Mouse (Mus musculus) liver, postnatal 0 days (tissue): ENCODE data around the gene Vps33b. TPM values are rescaled to one million over a fixed set of nuclear protein-coding genes. Genes with fewer than 3 reads are reported as not detected.
A peak's percentile ranks its signal among the peaks of the same experiment; 100 is the strongest.

ENCODE experiments used
- ATAC-seq: fragments of 200-750 bp; cut with Nextera tagmentation; 2 replicates; pipeline ENCODE4 v1.8.0; 2017; ENCODE audit warnings: mild to moderate bottlenecking, moderate library complexity
- DNase-seq: peaks from one replicate; pipeline ENCODE4 v3.0.0-alpha.2; 2016
- H3K27ac ChIP-seq: fragments of 300-500 bp; sonication (generic); 2 replicates; pipeline ENCODE4 v1.5.1; 2014; ENCODE audit warnings: antibody characterized with exemption, moderate library complexity, mild to moderate bottlenecking, low read depth
- H3K27me3 ChIP-seq: fragments of 300-500 bp; sonication (generic); 2 replicates; pipeline ENCODE4 v1.6.1; 2014; ENCODE audit warnings: low read length, control low read depth, mixed read lengths; ENCODE audit not compliant: insufficient read depth
- H3K36me3 ChIP-seq: fragments of 300-500 bp; sonication (generic); replicated peaks from 2 replicates; pipeline ENCODE4 v1.6.1; 2014; ENCODE audit warnings: mild to moderate bottlenecking, control low read depth, low read length, moderate library complexity, mixed read lengths; ENCODE audit not compliant: insufficient read depth
- H3K4me1 ChIP-seq: fragments of 300-500 bp; sonication (generic); 2 replicates; pipeline ENCODE4 v1.6.1; 2014; ENCODE audit warnings: antibody characterized with exemption, mild to moderate bottlenecking, control low read depth; ENCODE audit not compliant: insufficient read depth
- H3K4me2 ChIP-seq: fragments of 300-500 bp; sonication (generic); 2 replicates; pipeline ENCODE4 v1.6.1; 2014; ENCODE audit warnings: low read depth, mild to moderate bottlenecking, low read length, moderate library complexity, mixed read lengths
- H3K4me3 ChIP-seq: fragments of 300-500 bp; sonication (generic); 2 replicates; pipeline ENCODE4 v1.5.1; 2014; ENCODE audit warnings: low read depth, low read length
- H3K9ac ChIP-seq: fragments of 300-500 bp; sonication (generic); replicated peaks from 2 replicates; pipeline ENCODE4 v1.6.1; 2014; ENCODE audit warnings: mild to moderate bottlenecking, moderate library complexity
- H3K9me3 ChIP-seq: fragments of 300-500 bp; sonication (generic); 2 replicates; pipeline ENCODE4 v1.6.1; 2016; ENCODE audit warnings: mild to moderate bottlenecking, control low read depth, low read length, mixed read lengths
- CTCF ChIP-seq: sonication (generic); IDR thresholded peaks from 2 replicates; pipeline ENCODE4 v1.5.1; 2016; ENCODE audit warnings: antibody characterized with exemption, low read depth
- EP300 ChIP-seq: IDR thresholded peaks from 2 replicates; pipeline ENCODE4 v1.6.1; 2016; ENCODE audit warnings: antibody characterized with exemption, low read depth, mild to moderate bottlenecking
- WGBS: fragments of 180-500 bp; shearing (Covaris S2); extraction: QIAGEN DNeasy Blood & Tissue Kit; methylation state at CpG from one replicate; pipeline ENCODE4 v1.1.7; 2014; ENCODE audit not compliant: insufficient replicate concordance; 5-methylcytosine and 5-hydroxymethylcytosine counted together
- polyA plus RNA-seq: library from polyadenylated mRNA; unstranded; fragments of >200 nt; fragmentation: Nextera tagmentation; extraction: Ambion mirVana; gene quantifications from 2 replicates; pipeline ENCODE4 v1.2.1, GENCODE M21; 2015

Vps33b gene
- polyA plus RNA-seq, 1 experiment from 2014 or later = 2.5 TPM

DNA sequence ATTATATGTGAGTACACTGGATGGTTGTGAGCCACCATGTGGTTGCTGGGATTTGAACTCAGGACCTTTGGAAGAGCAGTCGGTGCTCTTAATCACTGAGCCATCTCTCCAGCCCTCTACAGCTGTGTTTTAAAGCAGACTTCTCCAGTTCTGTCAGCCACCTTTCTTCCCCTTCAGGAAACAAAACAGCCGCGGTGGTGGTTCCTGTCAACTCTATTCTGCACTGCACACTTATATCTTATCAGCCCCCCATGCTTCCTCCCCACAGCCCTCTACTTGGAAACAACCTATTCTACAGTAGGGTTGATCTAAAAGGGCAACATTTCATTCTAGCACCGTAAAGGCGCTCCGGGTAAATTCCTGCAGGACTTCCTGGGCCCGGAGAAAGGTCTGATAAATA is 22.6 kb upstream of the Vps33b start:
- Histone ChIP-seq H3K27ac (no peak overlapping the region), H3K9ac (peak overlapping the region; percentile 73), H3K4me3 (peak overlapping the region; percentile 80), H3K9me3 (no peaks in the 10 kb centered on the region), H3K4me1 (peaks cover 11% of the 10 kb centered on the region), H3K36me3 (no peaks in the 10 kb centered on the region), H3K27me3 (no peaks in the 10 kb centered on the region), H3K4me2 (peak overlapping the region; percentile 93)
- DNase-seq (no peak), ATAC-seq (no peak)
- TF ChIP-seq CTCF = no peak
- TF ChIP-seq EP300 = no peak
- WGBS = 27% methylated on average over 7 of the region's 7 CpGs

DNA sequence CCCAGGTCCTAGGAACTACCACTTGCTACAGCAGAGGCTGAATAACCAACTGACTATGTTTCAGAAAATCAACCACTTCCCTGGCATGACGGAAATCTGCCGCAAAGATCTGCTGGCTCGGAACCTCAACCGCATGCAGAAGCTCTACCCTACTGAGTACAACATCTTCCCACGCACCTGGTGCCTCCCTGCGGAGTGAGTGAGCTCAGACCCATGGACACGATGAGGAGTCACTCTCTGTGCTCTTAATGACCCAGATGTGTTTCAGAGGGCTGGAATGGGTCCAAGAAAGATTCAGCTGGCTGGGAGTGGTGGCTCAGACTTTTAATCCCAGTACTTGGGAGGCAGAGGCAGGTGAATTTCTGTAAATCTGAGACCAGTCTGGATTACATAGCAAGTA is 17.0 kb upstream of the Vps33b start:
- no peaks in the 10 kb centered on the region for H3K4me1 ChIP-seq
- H3K9ac ChIP-seq = no peak overlapping the region
- no peaks in the 10 kb centered on the region for H3K9me3 ChIP-seq
- WGBS = 83% methylated on average over 7 of the region's 7 CpGs
- ATAC-seq (no peak), DNase-seq (no peak)
- H3K4me3 ChIP-seq = no peak overlapping the region
- no peak overlapping the region for H3K4me2 ChIP-seq
- H3K36me3 ChIP-seq = no peaks in the 10 kb centered on the region
- TF ChIP-seq EP300 (no peak), CTCF (no peak)
- no peaks in the 10 kb centered on the region for H3K27me3 ChIP-seq
- H3K27ac ChIP-seq = no peak overlapping the region

DNA sequence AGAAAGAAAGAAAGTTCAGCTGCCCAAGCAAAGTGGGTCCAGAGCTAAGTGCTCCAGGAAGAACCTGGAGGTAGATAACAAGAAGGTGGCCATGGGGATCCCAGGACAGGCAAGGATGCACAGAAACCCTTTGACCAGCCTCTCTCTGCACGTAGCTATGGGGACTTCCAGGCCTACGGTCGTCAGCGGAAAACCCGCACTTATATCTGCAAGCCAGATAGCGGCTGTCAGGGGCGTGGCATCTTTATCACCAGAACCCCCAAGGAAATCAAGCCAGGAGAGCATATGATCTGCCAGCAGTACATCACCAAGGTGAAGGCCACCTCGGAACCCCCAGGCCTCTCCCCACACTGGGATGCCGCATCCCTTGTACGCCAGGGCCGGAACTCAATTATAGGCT is 16.6 kb upstream of the Vps33b start:
- no peaks in the 10 kb centered on the region for H3K9me3 ChIP-seq
- H3K36me3 ChIP-seq = no peaks in the 10 kb centered on the region
- no peaks in the 10 kb centered on the region for H3K4me1 ChIP-seq
- no peak overlapping the region for H3K4me2 ChIP-seq
- H3K9ac ChIP-seq = no peak overlapping the region
- no peak for DNase-seq
- no peaks in the 10 kb centered on the region for H3K27me3 ChIP-seq
- 60% methylated on average over 11 of the region's 11 CpGs for WGBS
- no peak for ATAC-seq
- no peak overlapping the region for H3K4me3 ChIP-seq
- TF ChIP-seq CTCF (no peak), EP300 (no peak)
- no peak overlapping the region for H3K27ac ChIP-seq

DNA sequence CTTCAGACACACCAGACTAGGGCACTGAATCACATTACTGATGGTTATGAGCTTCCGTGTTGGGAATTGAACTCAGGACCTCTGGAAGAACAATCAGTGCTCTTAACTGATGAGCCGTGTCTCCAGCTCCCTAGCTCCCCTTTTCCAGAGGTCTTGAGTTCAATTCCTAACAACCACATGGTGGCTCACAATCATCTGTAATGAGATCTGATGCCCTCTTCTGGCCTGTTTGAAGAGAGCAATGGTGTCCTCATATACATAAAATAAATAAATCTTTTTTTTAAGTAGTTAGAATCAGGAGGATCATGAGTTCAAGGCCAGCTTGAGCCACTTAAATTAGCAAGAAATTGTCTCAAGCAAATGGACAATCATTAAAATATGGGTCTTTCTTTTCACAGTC is 13.5 kb upstream of the Vps33b start:
- no peaks in the 10 kb centered on the region for H3K27me3 ChIP-seq
- H3K4me1 ChIP-seq = peaks cover 8% of the 10 kb centered on the region
- TF ChIP-seq EP300 (no peak), CTCF (peak; percentile 54)
- H3K27ac ChIP-seq = no peak overlapping the region
- no peak for ATAC-seq
- H3K9me3 ChIP-seq = no peaks in the 10 kb centered on the region
- H3K4me2 ChIP-seq = no peak overlapping the region
- WGBS = 68% methylated on average over 2 of the region's 2 CpGs
- H3K36me3 ChIP-seq = no peaks in the 10 kb centered on the region
- DNase-seq = no peak
- no peak overlapping the region for H3K9ac ChIP-seq
- H3K4me3 ChIP-seq = no peak overlapping the region

DNA sequence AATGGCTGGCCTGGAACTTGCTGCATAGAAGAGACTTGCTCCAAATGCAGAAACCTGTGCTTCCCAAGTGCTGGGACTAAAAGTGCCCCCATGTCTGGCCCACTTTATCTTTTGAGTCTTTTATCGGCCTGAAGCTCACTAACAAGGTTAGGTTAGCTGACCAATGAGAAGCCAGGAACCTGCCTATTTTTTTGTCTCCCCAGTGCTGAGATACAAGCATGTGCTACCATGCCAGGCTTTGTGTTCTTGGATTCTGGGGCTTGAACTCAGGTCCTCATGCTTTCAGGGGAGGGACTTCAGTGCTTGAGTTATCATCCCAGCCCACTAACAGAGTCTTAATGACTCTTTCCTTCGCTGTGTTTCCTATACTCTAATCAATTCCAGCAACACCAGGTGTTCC is 11.7 kb upstream of the Vps33b start:
- Histone ChIP-seq H3K4me2 (no peak overlapping the region), H3K27ac (no peak overlapping the region), H3K36me3 (no peaks in the 10 kb centered on the region), H3K9me3 (no peaks in the 10 kb centered on the region), H3K4me1 (peaks cover 18% of the 10 kb centered on the region), H3K9ac (no peak overlapping the region), H3K27me3 (no peaks in the 10 kb centered on the region), H3K4me3 (no peak overlapping the region)
- 59% methylated on average over 2 of the region's 2 CpGs for WGBS
- DNase-seq = no peak
- no peak for TF ChIP-seq EP300
- TF ChIP-seq CTCF = no peak
- ATAC-seq = no peak

DNA sequence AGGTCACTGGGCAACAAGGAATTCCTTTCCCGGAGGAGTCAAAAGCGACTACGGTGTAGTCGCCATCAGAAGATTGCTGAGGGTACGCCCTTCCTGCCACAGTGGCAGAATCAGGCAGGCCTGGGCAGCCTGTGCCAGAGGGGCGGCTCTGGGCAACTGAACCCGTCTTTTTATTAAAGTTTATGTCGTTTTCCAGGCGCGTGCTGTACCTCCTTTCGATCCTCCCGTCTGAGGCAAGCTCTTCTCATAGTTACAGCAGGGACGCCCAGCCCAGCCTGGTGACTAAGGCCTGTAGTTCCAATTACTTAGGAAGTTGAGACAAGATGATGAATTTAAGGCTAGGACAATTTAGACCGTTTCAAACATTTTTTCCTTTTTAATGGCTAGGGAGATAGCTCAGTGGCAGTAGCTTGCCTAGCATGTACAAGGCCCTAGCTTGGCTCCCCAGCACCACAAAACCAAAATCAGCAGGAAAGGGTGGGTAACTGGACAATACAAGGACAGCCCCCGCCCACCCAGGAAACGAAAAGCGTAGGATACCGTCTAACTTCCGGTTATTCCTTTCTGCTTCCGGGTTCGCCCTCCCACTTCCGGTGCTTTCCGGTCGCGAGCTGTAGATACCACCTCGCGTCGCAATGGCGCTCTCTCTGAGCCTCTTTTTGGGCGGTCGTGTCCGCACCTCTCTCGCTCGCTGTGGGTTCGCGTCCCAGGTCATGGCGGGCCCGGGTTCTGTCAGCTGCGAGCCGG is 8.7 kb upstream of the Vps33b start, which contains the start of gene Ngrn:
Gene Ngrn, plus strand, starts transcription at position 591 of the 747 bp plus-strand sequence.
- Histone ChIP-seq H3K4me2 (peak within 1 kb of the TSS; percentile 94), H3K4me1 (peaks cover 18% of the 10 kb centered on the region), H3K4me3 (peak within 1 kb of the TSS; percentile 97), H3K9ac (peak within 1 kb of the TSS; percentile 92), H3K9me3 (no peaks in the 10 kb centered on the region), H3K36me3 (peaks cover 24% of the 10 kb centered on the region), H3K27me3 (no peaks in the 10 kb centered on the region), H3K27ac (peak within 1 kb of the TSS; percentile 96)
- peak; percentile 44 for TF ChIP-seq CTCF
- TF ChIP-seq EP300 = peak; percentile 70; the same call in 1 of the 2 replicates
- DNase-seq (peak; percentile 90), ATAC-seq (peak; percentile 92)
- WGBS = 26% methylated on average over 40 of the region's 40 CpGs
